Mouse (Mus musculus) MEL (cell line): ENCODE data around the gene 4921517D22Rik.

Source experiments
- CHD2 ChIP-seq: IDR thresholded peaks from 2 replicates; pipeline ENCODE4 v1.6.1; 2011; ENCODE audit warnings: low read length, improper control_type of control experiment
- CTCF ChIP-seq, 3 experiments: IDR thresholded peaks in 2 of 3; conservative IDR thresholded peaks in 1 of 3; 2 replicates each; pipeline ENCODE4 v1.5.1; 2011 to 2012; ENCODE audit warnings: low read length in 3 of 3, low read depth in 2 of 3, mild to moderate bottlenecking in 2 of 3, improper control_type of control experiment in 1 of 3, inconsistent platforms in 1 of 3, mixed read lengths in 1 of 3, moderate library complexity in 1 of 3; ENCODE audit not compliant: control insufficient read depth in 1 of 3, insufficient read depth in 1 of 3, poor library complexity in 1 of 3, severe bottlenecking in 1 of 3
- E2F4 ChIP-seq: IDR thresholded peaks from 2 replicates; pipeline ENCODE4 v1.6.1; 2011; ENCODE audit warnings: low read depth, low read length, improper control_type of control experiment, borderline replicate concordance
- EP300 ChIP-seq, 2 experiments: IDR thresholded peaks; 2 replicates each; pipeline ENCODE4 v1.6.1; 2011; ENCODE audit warnings: improper control_type of control experiment in 2 of 2, low read length in 2 of 2, low read depth in 1 of 2, mild to moderate bottlenecking in 1 of 2
- MAX ChIP-seq: IDR thresholded peaks from 2 replicates; pipeline ENCODE4 v1.6.1; 2011; ENCODE audit warnings: low read length, improper control_type of control experiment
- MYB ChIP-seq: IDR thresholded peaks from 2 replicates; pipeline ENCODE4 v1.6.1; 2011; ENCODE audit warnings: mild to moderate bottlenecking, low read depth, low read length, improper control_type of control experiment
- POLR2A ChIP-seq, 2 experiments: IDR thresholded peaks; 2 replicates each; pipeline ENCODE4 v1.6.1; 2011 to 2012; ENCODE audit warnings: low read length in 2 of 2, mild to moderate bottlenecking in 2 of 2, control low read depth in 1 of 2, improper control_type of control experiment in 1 of 2, low read depth in 1 of 2, moderate library complexity in 1 of 2; ENCODE audit not compliant: control insufficient read depth in 1 of 2, insufficient read depth in 1 of 2, poor library complexity in 1 of 2
- POLR2AphosphoS2 ChIP-seq: IDR thresholded peaks from 2 replicates; pipeline ENCODE4 v1.6.1; 2011; ENCODE audit warnings: low read length, improper control_type of control experiment
- POLR2AphosphoS5 ChIP-seq: IDR thresholded peaks from 2 replicates; pipeline ENCODE4 v1.6.1; 2012; ENCODE audit warnings: low read depth, borderline replicate concordance, mild to moderate bottlenecking, inconsistent platforms, low read length, moderate library complexity, mixed read lengths
- USF1 ChIP-seq: IDR thresholded peaks from 2 replicates; pipeline ENCODE4 v1.6.1; 2014; ENCODE audit warnings: low read depth, mild to moderate bottlenecking, inconsistent platforms, low read length, improper control_type of control experiment, moderate library complexity
- USF2 ChIP-seq, 2 experiments: IDR thresholded peaks; 2 replicates each; pipeline ENCODE4 v1.6.1; 2011 to 2012; ENCODE audit warnings: improper control_type of control experiment in 2 of 2, low read length in 2 of 2, borderline replicate concordance in 1 of 2, inconsistent platforms in 1 of 2, low read depth in 1 of 2, mild to moderate bottlenecking in 1 of 2; ENCODE audit not compliant: insufficient read depth in 1 of 2
- ZC3H11A ChIP-seq: IDR thresholded peaks from 2 replicates; pipeline ENCODE4 v1.6.1; 2012; ENCODE audit warnings: low read depth, mild to moderate bottlenecking, inconsistent platforms, low read length, improper control_type of control experiment
- ZKSCAN1 ChIP-seq: IDR thresholded peaks from 2 replicates; pipeline ENCODE4 v1.6.1; 2012; ENCODE audit warnings: low read depth, mild to moderate bottlenecking, inconsistent platforms, low read length, improper control_type of control experiment, moderate library complexity
- ZMIZ1 ChIP-seq: IDR thresholded peaks from 2 replicates; pipeline ENCODE4 v1.6.1; 2012; ENCODE audit warnings: low read depth, mild to moderate bottlenecking, inconsistent platforms, low read length, improper control_type of control experiment, moderate library complexity

- no peak for TF ChIP-seq MYB
- no peak for TF ChIP-seq ZC3H11A
- no peak for TF ChIP-seq CTCF (IDR thresholded peaks at IDR 0.05 in 2 of 3, conservative IDR thresholded peaks at IDR 0.05 in 1 of 3; ENCODE audit: control insufficient read depth in 1 of 3, insufficient read depth in 1 of 3, low read depth in 2 of 3, low read length in 3 of 3, poor library complexity in 1 of 3, severe bottlenecking in 1 of 3)
- TF ChIP-seq E2F4, result no peak
- no peak for TF ChIP-seq ZKSCAN1
- TF ChIP-seq EP300 (IDR thresholded peaks at IDR 0.05; ENCODE audit: low read depth in 1 of 2, low read length in 2 of 2), result peak; percentile 28 to 41; a peak in 2 of 4 replicates
- TF ChIP-seq ZMIZ1, result no peak
- TF ChIP-seq POLR2A (IDR thresholded peaks at IDR 0.05; ENCODE audit: control insufficient read depth in 1 of 2, insufficient read depth in 1 of 2, low read depth in 1 of 2, low read length in 2 of 2, poor library complexity in 1 of 2), result no peak
- TF ChIP-seq CHD2, result no peak
- TF ChIP-seq USF2 (IDR thresholded peaks at IDR 0.05; ENCODE audit: borderline replicate concordance in 1 of 2, insufficient read depth in 1 of 2, low read depth in 1 of 2, low read length in 2 of 2), result no peak
- no peak for TF ChIP-seq POLR2AphosphoS5
- TF ChIP-seq MAX, result no peak
- no peak for TF ChIP-seq USF1
- no peak for TF ChIP-seq POLR2AphosphoS2
Measured at GRCm38 (mm10) chr13:59672248-59672647, 21.7 kb downstream of the 4921517D22Rik start.
